Mouse (Mus musculus) bone marrow macrophage, adult 2 months (primary cell): ENCODE results near the gene Grn. TPM values are rescaled to one million over a fixed set of nuclear protein-coding genes. Genes with fewer than 3 reads are reported as not detected.

Source experiments
- H3K27ac ChIP-seq: 2 replicates; pipeline ENCODE4 v1.5.1; 2012; ENCODE audit warnings: low read depth, low read length; ENCODE audit not compliant: insufficient read depth
- H3K4me1 ChIP-seq: 2 replicates; pipeline ENCODE4 v1.6.1; 2012; ENCODE audit warnings: low read length; ENCODE audit not compliant: control insufficient read depth, insufficient read depth
- H3K4me3 ChIP-seq: 2 replicates; pipeline ENCODE4 v1.5.1; 2012; ENCODE audit warnings: mild to moderate bottlenecking, low read length, moderate library complexity; ENCODE audit not compliant: insufficient read depth
- CTCF ChIP-seq: IDR thresholded peaks from 2 replicates; pipeline ENCODE4 v1.5.1; 2012; ENCODE audit warnings: low read depth, mild to moderate bottlenecking, low read length, moderate library complexity
- POLR2A ChIP-seq: IDR thresholded peaks from 2 replicates; pipeline ENCODE4 v1.6.1; 2012; ENCODE audit warnings: mild to moderate bottlenecking, low read depth, low read length, borderline replicate concordance
- polyA plus RNA-seq: library from polyadenylated mRNA; stranded (reverse); fragments of >200 nt; gene quantifications from 2 replicates; pipeline ENCODE4 v1.2.4, GENCODE M21; 2012; ENCODE audit not compliant: missing spikeins, insufficient read depth, insufficient read length

Gene Grn
- polyA plus RNA-seq, 1 experiment = 2,101 TPM

DNA sequence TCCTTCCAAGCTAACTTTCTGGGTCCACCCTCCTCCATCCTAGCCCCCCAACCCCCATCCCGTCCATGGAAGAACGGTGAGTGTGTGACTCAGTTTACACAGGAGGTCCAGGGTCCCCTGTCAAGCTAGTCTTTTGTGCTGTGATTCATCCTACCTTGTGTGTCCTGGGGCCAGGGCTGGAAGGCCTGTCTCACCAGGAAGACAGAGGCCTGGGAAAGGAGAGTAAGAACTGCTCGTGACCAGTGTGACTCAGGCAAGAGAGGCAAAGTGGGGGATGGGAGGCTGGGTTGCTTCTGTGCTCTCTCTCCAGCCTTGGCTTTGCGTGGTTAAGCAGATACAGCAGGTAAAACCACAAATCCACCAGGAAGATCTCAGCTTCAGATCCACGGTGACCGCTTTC is 5.4 kb upstream of the Grn start:
- TF ChIP-seq POLR2A (no peak), CTCF (no peak)
- Histone ChIP-seq H3K27ac (peak overlapping the region; percentile 95), H3K4me3 (peak overlapping the region; percentile 48), H3K4me1 (peaks cover 28% of the 10 kb centered on the region)

DNA sequence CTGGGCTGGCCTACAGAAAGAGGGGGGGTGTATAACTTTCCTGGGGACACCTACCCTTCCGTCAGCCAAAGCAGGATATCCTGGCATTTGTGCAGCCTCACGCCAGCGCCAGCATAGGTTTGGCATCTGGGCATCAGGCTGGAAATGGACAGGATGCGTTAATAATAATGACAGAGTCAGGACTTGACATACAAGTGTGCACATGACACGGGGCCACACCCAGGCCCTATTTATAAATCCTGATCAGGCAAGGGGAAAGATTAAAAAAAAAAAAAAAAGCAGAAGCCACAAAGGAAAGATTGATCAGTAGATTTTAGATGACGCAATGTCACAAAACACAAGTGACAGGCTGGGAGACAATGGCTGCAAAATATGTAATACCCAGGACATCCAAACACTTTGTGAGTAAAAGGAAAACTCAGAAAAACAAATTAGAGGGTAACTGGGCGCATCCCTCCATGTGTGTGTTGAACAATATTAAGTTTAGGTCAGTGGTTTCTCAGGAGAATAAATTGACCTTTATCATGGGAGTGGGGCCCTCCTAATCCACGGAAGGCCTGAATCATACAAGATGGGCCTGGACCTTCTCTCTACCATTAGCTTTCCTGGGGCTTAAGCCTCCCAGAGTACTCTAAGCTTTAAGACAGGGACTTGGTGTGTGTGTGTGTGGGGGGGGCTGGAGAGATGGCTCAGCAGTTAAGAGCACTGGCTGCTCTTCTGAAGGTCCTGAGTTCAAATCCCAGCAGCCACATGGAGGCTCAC is 4.4 kb upstream of the Grn start:
- peak overlapping the region; percentile 95 for H3K27ac ChIP-seq

DNA sequence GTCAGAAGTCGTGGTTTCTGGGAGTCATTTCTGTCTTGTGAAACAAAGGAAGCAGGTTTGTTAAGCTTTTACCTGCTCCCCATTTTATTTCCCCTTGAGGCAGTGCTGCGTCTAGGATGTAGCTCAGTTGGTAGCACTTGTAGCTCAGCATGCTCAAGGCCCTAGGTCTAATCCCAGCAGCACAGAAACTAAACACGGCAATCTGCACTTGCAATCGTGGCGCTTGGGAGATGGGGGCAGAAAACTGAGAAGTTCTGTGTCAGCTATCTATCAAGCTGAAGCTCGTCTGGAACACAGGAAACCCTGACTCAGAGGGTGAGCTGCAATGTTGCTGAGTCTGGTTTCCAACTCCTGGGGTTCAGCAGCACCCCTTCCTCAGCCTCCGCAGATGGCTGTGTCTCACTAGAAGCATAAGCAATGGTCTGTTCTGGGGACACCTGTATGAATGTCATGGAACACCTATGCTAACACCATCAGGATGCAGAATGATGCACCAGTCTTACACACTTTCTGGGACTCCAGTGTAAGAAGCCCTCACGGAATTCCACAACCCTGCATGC is 1.1 kb upstream of the Grn start:
- TF ChIP-seq POLR2A (no peak), CTCF (no peak)
- H3K4me3 ChIP-seq = peak overlapping the region; percentile 87
- peak overlapping the region; percentile 97 for H3K27ac ChIP-seq
- H3K4me1 ChIP-seq = peaks cover 27% of the 10 kb centered on the region

More for the DNA sequence above, 4.4 kb upstream of the Grn start:
- H3K4me3 ChIP-seq = peak overlapping the region; percentile 48
- TF ChIP-seq POLR2A (no peak), CTCF (no peak)
- peaks cover 28% of the 10 kb centered on the region for H3K4me1 ChIP-seq

DNA sequence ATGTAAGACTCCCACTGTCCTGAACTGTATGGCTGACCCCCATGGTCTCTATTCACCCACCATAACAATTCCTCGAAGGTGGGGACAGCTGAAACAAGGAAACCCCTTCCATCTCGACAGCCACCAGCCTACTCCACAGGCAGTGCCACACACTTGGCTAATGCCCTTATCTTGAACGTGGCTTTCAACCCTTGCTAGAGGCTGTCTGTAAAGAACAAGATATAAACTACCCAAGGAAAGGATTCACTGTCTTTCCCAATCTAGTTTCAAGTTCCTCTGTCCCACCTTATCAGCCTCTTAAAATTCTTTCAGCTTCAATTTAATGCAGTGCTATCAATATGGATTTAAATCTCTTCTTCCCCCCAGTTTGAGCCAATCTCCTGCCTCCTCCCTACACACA is 564 bp upstream of the Grn start:
- Histone ChIP-seq H3K4me3 (peak overlapping the region; percentile 87), H3K4me1 (peaks cover 22% of the 10 kb centered on the region), H3K27ac (peak overlapping the region; percentile 97)
- TF ChIP-seq CTCF (no peak), POLR2A (no peak)

DNA sequence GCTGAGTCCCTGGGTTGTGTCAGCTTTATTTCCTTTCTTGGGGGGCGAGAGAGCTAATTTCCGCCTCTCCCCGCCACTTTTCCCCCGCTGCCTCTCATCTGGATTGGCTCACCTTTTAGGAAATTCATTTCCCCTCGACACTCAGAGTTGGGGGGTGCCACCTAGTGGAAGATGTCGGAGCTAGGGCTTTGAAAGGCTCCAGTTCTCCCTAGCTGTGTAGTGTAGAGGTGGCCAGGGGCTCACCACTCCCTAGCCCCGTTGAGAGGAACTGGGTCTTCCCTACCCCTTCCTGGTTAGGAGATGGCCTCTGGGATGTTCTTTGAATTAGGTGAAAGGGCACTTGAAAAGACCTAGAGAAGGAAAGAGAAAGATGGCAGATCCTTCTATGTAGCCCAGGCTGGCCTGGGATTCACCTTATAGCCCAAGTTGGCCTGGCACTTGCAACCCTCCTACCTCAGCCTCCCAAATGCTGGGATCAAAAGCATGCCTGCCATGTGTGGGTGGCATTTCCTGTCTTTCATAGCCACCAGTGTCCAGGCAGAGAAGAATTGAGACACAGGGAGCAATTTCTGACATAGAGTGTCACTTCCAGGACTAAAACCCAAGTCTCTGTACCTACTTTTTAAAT is 1.0 kb downstream of the Grn start:
- Histone ChIP-seq H3K27ac (peak overlapping the region; percentile 98), H3K4me1 (peaks cover 15% of the 10 kb centered on the region), H3K4me3 (peak overlapping the region; percentile 88)
- TF ChIP-seq CTCF = no peak; the same call in 1 of the 2 replicates
- TF ChIP-seq POLR2A = no peak

DNA sequence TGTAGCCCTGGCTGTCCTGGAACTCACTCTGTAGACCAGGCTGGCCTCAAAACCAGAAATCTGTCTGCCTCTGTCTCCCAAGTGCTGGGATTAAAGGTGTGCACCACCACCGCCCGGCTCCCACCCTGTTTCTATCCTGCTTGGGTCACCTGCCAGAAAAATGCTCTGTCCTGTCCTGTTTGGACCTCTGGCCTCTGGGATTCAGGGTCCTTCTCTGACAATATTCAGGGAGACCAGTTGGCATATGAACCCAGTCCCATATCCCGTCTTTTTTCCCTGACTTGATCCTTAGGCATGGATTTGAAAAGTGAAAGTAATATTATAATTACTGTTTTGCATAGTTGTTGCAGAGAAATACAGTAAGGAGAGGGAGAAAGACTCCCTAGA is 1.6 kb downstream of the Grn start:
- Histone ChIP-seq H3K27ac (peak overlapping the region; percentile 94), H3K4me3 (peak overlapping the region; percentile 71), H3K4me1 (peaks cover 10% of the 10 kb centered on the region)
- no peak for TF ChIP-seq POLR2A
- TF ChIP-seq CTCF = no peak

DNA sequence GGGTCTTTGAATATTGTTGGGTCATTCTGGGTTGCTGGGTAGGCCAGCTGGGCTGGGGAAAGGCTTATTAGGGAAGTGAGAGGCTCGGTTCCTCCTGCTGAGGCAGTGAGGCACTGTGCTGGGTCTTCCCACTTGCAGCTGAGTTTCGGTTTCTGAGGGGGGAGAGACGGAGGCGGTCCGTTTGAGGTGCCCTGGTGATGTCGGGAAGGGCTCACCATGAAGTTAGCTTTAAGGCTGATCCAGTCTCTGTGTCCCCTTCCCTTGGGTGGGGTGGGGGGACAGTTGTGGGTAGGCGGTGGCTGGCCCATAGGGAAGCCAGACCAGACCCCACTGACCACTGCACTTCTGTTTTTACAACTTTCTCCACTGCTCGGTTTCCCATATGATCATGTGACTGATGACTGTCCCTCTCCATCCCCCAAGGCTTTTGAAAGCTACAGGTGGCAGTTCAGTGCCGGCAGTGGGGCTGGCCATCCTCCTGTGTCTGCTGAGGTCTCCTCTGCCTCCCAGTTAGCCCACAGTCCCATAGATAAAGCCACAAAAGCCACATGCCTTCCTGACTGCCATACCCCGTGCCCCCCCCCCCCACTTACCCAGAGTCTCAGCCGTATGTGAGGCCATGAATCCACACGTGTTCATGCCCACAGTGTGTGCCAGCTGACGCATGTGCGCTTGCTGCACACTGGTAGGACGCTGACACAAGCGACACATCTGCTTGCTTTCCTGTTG is 2.2 kb downstream of the Grn start:
- H3K27ac ChIP-seq = peak overlapping the region; percentile 94
- TF ChIP-seq POLR2A = no peak; the same call in 1 of the 2 replicates
- peak overlapping the region; percentile 71 for H3K4me3 ChIP-seq
- peaks cover 7% of the 10 kb centered on the region for H3K4me1 ChIP-seq

DNA sequence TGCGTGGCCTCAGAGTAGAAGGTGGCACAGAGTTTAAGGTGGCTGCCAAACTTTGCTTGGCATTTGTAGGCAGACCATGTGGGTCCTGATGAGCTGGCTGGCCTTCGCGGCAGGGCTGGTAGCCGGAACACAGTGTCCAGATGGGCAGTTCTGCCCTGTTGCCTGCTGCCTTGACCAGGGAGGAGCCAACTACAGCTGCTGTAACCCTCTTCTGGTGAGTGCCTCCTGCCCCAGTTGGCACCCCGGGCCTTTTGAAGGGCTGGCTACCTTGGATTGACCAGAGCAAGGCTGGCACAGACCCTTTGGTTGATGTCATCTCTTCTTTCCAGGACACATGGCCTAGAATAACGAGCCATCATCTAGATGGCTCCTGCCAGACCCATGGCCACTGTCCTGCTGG is 2.8 kb downstream of the Grn start:
- Histone ChIP-seq H3K4me1 (peaks cover 3% of the 10 kb centered on the region), H3K27ac (peak overlapping the region; percentile 94), H3K4me3 (peak overlapping the region; percentile 71)
- TF ChIP-seq CTCF (no peak), POLR2A (no peak)

DNA sequence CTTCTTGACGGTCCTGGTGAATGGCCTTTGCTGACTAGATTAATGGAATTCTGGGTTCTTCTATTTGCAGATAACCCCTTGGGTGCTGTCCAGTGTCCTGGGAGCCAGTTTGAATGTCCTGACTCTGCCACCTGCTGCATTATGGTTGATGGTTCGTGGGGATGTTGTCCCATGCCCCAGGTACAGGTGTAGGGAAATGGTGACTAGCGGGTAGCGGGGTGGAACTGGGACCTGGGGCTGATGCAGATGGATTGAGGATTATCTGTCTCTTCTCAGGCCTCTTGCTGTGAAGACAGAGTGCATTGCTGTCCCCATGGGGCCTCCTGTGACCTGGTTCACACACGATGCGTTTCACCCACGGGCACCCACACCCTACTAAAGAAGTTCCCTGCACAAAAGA is 3.8 kb downstream of the Grn start:
- TF ChIP-seq POLR2A (no peak), CTCF (no peak)
- Histone ChIP-seq H3K27ac (no peak overlapping the region), H3K4me3 (0 out of 2 replicates have a peak overlapping the region, but pooled peaks have one; percentile 17), H3K4me1 (peaks cover 2% of the 10 kb centered on the region; the same call in 1 of the 2 replicates)
